Mouse (Mus musculus) heart, postnatal 0 days (tissue): ENCODE measurements around the gene Olfr281.

ENCODE experiments used
- CTCF ChIP-seq: IDR thresholded peaks from 2 replicates; pipeline ENCODE4 v1.5.1; 2016; ENCODE audit warnings: antibody characterized with exemption, control low read depth, low read depth
- EP300 ChIP-seq: IDR thresholded peaks from 2 replicates; pipeline ENCODE4 v1.6.1; 2016; ENCODE audit warnings: antibody characterized with exemption, low read depth

GRCm38 (mm10) chr15:98408406-98409060, 43.9 kb upstream of the Olfr281 start:
- TF ChIP-seq EP300, result no peak
- no peak for TF ChIP-seq CTCF
